Mouse (Mus musculus): ENCODE data around the gene Shisa5. TPM values are rescaled to one million over a fixed set of nuclear protein-coding genes. Genes with fewer than 3 reads are reported as not detected.

Gene Shisa5
- total RNA-seq, 1 experiment from 2014 or later = 906 TPM

DNA sequence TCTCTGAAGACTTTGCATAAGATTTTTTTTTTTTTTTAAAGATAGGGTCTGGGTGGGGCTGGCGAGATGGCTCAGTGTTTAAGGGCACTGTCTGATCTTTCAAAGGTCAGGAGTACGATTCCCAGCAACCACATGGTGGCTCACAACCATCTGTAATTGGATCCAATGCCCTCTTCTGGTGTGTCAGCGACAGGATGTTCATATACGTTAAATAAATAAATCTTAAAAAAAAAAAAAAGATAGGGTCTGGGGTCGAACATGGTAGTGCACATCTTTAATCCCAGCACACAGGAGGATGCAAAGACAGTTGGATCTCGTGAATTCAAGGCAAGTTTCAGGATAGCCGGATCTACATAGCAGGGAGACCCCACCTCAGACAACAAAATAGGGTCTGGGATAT lies 11.0 kb downstream of the Shisa5 start:
- ATAC-seq (replicated peaks in 1 of 2; ENCODE audit: insufficient read depth in 1 of 2, low FRiP score in 2 of 2, low TSS enrichment in 1 of 2, low read depth in 1 of 2, poor library complexity in 2 of 2, severe bottlenecking in 2 of 2) = no peak

DNA sequence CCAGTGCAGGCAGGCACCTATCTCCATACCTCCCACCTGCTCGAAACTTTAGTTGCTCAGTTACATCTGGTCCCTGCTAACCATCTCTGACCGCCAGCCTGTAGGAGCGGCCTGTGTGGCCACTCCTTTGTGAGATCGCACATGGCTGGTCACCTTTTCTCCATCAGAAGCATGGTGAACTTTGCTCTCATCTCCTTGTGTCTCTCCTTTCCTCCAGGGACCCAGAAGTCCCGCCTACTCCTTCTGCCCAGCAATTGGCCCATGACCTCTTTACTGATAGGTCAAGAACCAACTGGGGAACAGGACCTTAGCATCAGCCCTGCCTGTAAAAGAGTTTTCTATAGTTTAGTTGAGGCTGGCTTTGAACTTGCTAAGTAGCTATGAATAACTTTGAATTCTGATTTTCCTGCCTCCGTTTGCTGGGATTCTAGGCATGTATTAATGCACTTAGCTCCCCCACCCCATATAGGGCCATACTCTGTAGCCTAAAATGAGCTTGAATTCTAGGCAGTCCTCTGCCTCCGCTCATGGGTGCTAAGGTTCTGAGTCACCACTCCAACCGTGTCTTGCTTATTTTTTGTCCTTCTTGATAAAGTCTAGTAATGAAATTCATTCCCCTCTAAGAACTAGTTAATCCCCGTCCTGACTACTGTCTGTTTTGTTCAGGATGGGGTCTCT lies 11.8 kb downstream of the Shisa5 start:
- ATAC-seq (replicated peaks in 1 of 2; ENCODE audit: insufficient read depth in 1 of 2, low FRiP score in 2 of 2, low TSS enrichment in 1 of 2, low read depth in 1 of 2, poor library complexity in 2 of 2, severe bottlenecking in 2 of 2) = no peak

DNA sequence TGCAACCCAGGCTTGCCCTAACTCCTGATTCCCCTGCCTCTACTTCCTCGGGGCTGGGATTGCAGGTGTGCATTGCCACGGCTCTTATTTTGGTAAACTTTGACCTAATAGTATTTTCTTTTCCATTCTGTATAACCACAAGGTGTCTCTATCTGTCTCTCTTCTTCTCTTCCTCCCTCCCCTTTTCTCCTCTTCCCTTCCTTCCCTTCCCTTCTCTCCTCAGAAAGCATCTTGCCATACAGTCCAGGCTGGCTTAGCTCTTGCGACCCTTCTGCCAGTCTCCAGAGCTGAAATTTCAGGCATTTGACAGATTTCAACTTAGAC lies 12.3 kb downstream of the Shisa5 start:
- no peak for ATAC-seq (replicated peaks in 1 of 2; ENCODE audit: insufficient read depth in 1 of 2, low FRiP score in 2 of 2, low TSS enrichment in 1 of 2, low read depth in 1 of 2, poor library complexity in 2 of 2, severe bottlenecking in 2 of 2)

DNA sequence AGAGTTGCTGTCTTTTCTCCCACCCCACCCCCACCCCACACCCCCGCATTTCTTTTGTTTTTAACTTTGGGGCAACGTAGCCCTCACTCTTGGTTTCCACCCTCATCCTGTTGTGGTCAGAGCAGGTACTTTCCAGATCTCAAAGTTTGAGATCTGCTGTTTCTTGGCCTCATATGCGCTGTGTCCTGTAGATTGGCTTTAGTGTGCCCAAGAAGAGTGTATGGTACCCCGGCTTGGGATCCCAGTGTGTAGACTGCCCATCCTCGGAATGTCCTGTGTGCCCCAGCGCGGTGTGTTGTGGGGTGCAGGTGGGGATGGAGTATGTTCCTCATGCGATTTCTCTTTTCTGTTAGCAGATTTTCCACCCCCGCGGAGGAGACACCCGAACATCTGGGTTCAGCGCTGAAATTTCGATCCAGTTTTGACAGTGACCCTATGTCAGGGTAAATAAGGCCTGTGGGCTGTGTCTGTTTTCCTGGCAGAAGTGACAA lies 12.7 kb downstream of the Shisa5 start:
- ATAC-seq (replicated peaks in 1 of 2; ENCODE audit: insufficient read depth in 1 of 2, low FRiP score in 2 of 2, low TSS enrichment in 1 of 2, low read depth in 1 of 2, poor library complexity in 2 of 2, severe bottlenecking in 2 of 2) = 0 out of 4 replicates have a peak, but pooled peaks of 1 of the 2 experiments have one; percentile 13

DNA sequence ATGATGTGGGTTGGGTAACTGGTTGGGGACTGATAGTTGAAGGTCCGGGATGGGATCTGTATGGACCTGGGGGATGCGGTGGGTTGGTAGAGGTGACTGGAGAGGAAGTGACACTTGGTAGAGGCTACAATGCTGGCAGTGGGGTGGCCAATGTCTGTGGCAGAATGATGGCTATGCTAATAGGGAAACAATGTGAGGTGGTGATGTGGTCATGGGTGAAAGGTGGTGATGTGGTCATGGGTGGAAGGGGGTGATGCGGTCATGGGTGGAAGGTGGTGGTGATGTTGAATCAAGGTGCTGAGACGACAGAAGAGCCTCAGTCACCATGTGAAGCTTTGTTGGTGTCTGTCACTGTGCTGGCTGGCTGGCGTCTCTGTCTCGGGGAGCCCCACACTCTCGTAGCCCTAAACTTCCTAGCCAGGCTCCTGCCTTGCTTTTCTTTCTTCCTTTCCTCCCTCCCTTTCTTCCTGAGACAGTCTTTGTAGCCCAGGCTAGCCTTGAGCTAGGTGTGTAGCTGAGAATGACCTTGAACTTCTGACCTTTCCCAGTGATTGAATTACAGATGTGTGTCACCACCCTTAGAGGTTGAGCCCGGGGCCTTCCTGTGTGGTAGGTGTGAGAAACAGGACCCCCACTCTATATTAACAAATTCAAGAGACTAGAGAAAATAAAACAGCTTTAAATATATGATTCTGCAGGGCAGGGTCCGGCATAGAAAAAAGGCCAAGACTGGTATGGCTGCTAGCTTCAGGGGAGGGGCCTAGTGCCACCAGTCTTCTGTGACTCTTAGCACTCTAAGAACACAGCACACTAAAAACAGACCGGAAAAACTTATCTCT lies 13.5 kb downstream of the Shisa5 start:
- peak; percentile 23 to 34; a peak in 3 of 4 replicates for ATAC-seq (replicated peaks in 1 of 2; ENCODE audit: insufficient read depth in 1 of 2, low FRiP score in 2 of 2, low TSS enrichment in 1 of 2, low read depth in 1 of 2, poor library complexity in 2 of 2, severe bottlenecking in 2 of 2)

DNA sequence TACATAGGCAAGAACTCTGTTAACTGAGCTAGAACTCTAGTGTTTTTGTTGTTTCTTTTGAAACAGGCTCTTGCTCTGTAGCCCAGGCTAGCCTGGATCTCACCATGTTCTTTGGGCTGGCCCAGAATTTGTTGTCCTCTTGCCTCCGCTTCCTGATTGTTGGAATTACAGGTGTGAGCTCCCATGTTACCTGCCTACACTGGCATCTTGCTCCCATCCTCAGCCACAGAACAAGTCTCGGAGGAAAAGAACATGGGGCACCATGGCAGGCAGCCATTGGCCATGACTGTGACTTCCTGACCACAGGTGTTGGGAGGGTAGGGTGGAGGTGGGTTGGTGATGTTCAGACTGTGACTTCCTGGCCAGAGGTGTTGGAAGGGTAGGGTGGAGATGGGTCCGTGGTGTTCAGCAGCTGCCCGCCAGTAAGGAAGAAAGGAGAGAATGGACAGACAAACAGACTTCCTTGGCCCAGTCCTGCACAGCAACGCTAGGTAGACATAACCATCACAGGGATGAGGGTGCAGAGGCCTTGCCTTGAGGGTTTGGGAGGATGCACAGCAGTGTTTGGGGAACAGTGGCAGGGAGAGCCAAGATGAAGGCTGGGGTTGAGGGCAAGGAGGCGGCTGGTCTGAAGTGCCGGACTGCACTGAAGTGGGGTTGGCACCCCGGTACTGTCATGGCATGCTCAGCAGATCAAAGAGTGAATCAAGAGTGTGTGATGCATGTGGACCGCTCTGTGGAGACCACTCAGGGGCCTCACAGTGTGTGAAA lies 14.3 kb downstream of the Shisa5 start:
- no peak for ATAC-seq (replicated peaks in 1 of 2; ENCODE audit: insufficient read depth in 1 of 2, low FRiP score in 2 of 2, low TSS enrichment in 1 of 2, low read depth in 1 of 2, poor library complexity in 2 of 2, severe bottlenecking in 2 of 2)

DNA sequence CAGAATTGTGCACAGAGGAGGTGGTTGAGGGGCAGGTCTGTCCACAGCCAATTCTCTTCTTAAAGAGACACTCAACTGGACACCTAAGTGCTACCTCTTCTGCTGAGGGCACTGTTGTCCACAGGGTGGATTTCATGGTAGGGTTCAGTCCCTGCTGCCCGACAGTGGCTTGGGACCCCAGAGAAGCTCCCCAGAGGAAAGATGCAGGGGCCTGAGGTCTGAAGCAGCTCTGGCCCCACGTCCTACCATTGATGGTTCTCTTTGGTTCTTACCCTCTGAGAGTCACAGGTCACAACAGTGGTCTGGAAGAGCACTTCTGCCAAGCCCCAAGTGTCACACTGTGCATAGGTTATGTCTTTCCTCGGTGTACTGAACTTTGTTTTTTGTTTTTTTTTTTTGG lies 15.0 kb downstream of the Shisa5 start:
- ATAC-seq (replicated peaks in 1 of 2; ENCODE audit: insufficient read depth in 1 of 2, low FRiP score in 2 of 2, low TSS enrichment in 1 of 2, low read depth in 1 of 2, poor library complexity in 2 of 2, severe bottlenecking in 2 of 2) = no peak

DNA sequence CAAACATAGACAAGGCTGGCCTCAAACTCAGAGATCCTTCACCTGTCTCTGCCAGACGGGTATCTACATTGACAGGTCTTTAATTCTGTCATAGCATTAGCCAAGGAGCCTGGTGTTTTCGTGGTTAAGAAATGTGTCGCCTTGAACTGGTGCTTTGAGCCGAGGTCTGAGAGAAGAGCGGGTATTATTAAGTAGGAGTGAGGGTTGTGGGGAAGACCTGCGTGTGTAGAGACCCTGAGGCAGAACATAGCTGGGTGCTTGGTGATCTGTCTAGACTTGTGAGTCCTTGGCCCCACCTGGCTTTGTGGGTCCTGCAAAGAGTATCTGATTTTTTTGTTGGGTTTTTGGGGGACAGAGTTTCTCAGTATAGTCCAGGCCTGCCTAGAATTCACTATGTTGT lies 15.5 kb downstream of the Shisa5 start:
- ATAC-seq (replicated peaks in 1 of 2; ENCODE audit: insufficient read depth in 1 of 2, low FRiP score in 2 of 2, low TSS enrichment in 1 of 2, low read depth in 1 of 2, poor library complexity in 2 of 2, severe bottlenecking in 2 of 2) = no peak

DNA sequence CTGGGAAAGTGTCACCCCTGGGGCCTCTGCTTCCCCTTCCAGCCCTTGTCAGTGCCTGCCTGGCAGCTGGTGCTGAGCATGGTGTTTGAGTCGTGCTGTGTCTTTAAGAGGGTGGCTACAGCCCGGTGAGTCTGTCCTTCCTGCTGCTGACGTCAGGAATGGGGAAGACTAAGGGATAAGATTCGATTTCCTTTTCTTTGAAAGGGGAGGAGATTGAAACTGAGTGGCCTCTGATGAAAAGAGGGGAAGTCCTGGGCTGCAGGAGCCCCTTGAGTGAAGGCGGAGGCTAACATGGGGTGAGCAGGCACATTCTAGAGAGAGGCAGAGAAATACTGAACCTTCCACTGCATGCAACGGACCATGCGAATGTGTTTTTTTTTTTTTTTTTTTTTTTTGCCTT lies 16.3 kb downstream of the Shisa5 start:
- peak; percentile 57 to 58 for ATAC-seq (replicated peaks in 1 of 2; ENCODE audit: insufficient read depth in 1 of 2, low FRiP score in 2 of 2, low TSS enrichment in 1 of 2, low read depth in 1 of 2, poor library complexity in 2 of 2, severe bottlenecking in 2 of 2)

DNA sequence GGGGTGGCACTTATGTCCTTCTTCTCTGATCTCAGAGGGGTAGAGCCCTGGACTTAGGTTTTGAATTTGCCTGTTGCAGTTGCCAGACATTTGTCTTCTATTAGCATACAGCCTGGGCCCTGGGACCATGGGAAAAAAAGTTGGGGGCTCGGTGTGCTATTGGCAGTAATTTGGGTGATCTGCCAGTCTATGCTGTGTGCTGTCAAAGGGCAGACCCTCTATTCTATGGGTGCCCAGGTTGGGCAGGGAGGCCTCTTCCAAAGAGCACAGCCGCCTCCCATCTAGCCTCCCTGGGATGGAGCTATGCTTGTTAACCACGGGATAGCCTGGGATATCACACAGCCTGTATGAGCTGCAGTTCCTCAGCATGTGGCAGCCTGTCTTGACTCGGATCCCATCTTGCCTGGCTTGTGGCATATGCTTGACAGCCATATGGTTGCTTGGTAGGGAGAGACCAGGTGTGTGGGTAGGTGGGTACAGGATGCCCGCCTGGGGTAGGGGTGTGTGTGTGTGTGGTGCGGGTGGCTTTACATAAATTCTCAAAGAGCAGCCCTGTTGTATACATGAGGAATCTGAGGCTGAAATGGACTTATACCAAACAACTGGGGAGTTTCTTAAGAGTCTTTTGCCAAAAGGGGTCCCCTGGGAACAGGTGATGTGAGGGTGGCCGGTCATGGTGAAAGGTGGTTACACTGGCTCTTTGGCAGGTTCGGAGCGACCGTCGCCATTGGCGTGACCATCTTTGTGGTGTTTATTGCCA lies 17.1 kb downstream of the Shisa5 start:
- no peak for ATAC-seq (replicated peaks in 1 of 2; ENCODE audit: insufficient read depth in 1 of 2, low FRiP score in 2 of 2, low TSS enrichment in 1 of 2, low read depth in 1 of 2, poor library complexity in 2 of 2, severe bottlenecking in 2 of 2)

DNA sequence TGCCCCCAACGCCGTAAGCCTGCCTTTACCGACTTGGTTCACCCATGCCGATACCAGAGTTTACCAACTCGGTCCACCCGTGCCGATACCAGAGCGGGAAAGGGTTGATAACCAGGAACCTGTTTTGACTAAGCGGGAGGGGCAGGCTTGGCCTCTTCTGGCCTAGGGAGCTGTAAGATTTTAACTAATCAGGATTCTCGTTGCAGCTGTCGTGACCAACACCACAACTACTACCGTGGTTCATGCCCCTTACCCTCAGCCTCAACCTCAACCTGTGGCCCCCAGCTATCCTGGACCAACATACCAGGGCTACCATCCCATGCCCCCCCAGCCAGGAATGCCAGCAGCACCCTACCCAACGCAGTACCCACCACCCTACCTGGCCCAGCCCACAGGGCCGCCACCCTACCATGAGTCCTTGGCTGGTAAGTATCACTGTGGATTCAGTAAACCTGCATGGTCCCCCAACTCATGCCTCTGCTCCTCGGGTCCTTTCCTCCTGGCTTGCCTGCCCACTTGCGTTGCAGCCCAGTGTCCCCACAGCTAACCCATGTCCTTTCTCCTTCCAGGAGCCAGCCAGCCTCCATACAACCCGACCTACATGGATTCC lies 17.8 kb downstream of the Shisa5 start:
- no peak for ATAC-seq (replicated peaks in 1 of 2; ENCODE audit: insufficient read depth in 1 of 2, low FRiP score in 2 of 2, low TSS enrichment in 1 of 2, low read depth in 1 of 2, poor library complexity in 2 of 2, severe bottlenecking in 2 of 2)

DNA sequence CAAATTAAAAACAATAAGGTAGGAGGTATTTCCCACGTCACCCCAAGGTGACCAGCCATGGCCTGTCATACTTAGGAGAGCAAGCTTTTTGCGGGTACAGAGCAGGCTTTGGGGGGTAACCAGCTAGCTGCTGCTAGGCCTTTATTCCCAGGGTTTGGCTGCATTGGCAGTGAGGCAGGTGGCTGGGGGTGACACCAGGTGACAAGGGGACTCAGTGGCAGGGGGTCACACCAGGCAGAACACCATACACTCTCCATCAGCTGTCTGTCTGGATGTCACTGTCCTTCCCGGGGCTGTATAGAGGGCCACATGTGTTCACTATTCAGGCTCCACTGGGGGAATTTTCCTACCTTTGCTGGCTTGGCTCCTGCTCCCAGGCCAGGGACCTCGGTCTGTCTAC lies 18.6 kb downstream of the Shisa5 start:
- ATAC-seq (replicated peaks in 1 of 2; ENCODE audit: insufficient read depth in 1 of 2, low FRiP score in 2 of 2, low TSS enrichment in 1 of 2, low read depth in 1 of 2, poor library complexity in 2 of 2, severe bottlenecking in 2 of 2) = no peak

DNA sequence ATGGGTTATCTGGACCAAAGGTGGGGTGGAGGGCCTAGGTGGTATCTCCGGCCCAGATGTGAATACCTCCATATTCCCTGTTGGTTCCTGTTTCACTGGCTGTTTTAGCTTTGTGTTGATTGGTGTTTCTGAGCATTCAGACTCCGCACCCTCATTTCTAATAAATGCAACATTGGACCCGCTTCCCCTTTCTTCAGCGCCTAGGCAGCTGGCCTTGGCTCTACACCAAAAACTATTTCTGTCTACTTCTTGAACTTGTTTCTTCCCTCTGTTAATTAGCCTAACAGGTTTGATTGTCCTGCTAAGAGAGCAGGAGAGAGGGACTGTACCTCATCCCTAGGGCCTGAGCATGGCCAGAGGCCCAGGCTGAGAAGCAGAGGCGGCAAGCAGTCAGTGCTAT lies 19.2 kb downstream of the Shisa5 start:
- ATAC-seq (replicated peaks in 1 of 2; ENCODE audit: insufficient read depth in 1 of 2, low FRiP score in 2 of 2, low TSS enrichment in 1 of 2, low read depth in 1 of 2, poor library complexity in 2 of 2, severe bottlenecking in 2 of 2) = no peak

DNA sequence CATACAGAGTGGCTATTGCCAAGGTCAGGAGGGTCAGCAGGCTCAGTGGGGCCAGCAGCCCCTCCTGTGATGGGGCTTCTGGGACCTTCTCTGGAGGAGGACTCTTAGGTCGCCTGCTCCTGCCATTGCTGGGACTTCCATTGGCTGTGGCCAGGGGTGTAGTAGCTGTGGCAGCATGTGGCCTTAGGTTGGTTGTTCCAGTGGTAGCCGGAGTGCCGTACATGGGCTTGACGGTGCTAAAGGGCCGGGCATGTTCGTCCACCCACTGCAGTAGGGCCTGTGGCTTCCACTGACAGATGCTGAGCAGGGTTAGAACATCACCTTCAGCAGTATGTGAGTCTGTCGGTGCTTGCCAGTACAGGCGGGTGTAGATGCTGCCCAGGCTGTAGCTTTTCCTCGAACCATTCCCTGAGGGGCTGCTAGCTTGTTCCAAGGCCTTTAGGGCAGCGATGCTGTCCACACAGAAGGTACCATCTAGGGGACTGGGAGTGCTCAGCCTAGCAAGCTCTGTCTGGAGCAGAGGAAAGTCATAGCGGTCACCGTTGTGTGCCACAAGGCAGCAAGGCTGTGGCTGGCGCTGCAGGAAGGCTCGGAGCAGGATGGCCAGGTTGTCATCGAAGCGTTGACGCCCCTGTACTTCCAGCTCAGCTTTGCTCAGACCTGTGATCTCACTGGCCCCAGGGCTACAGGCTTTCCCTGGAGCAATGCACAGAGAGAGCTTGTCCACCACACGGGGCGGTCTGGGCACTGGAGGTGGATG lies 19.8 kb downstream of the Shisa5 start:
- ATAC-seq (replicated peaks in 1 of 2; ENCODE audit: insufficient read depth in 1 of 2, low FRiP score in 2 of 2, low TSS enrichment in 1 of 2, low read depth in 1 of 2, poor library complexity in 2 of 2, severe bottlenecking in 2 of 2) = no peak

DNA sequence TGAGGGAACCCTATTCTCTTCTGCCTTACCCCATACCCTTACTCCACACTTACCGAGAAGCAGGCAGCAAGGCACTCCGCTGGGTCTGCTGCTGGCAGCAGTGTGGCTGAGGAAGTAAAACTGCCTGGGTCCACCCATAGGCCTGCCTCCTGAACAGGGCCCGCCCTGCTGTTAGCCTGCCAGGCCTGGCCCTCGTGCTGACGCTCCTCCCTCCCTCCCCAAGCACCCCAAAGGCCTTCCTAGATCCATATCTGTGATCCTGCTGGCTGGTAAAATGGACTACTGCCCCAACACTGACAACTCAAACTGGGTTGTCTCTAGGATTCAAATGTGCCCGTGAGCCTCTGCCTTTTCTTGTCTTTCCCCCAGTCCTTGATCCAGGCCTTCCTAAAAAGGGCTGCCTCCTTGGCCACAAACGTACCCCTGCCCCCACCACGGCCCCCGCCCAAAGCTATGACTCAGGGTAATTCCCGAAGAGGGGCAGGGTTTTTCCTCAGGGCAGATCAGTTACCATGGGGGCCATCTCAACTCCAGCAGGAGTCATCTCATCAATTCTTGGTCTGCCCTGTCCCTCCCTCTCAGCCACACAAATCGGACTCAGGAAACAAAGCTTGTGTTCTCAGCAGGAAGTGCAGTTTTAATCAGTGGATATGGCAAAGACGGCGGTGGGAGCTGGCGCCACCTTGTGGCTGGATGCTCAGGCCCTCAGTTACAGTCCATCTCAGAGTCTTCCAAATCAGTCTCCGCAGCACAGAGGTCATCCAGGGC lies 21.0 kb downstream of the Shisa5 start, which contains the start of gene Trex1:
Trex1 (minus strand) TSS at position 599 of the 768 bp plus-strand sequence.
- ATAC-seq (replicated peaks in 1 of 2; ENCODE audit: insufficient read depth in 1 of 2, low FRiP score in 2 of 2, low TSS enrichment in 1 of 2, low read depth in 1 of 2, poor library complexity in 2 of 2, severe bottlenecking in 2 of 2) = peak; percentile 75 to 80
